Mouse (Mus musculus): ENCODE results near the gene Btbd9. TPM values are rescaled to one million over a fixed set of nuclear protein-coding genes. Genes with fewer than 3 reads are reported as not detected.

The Btbd9 gene
- polyA plus RNA-seq, 1 experiment = 25.6 TPM

GRCm38 (mm10) chr17:30341556-30341955, 234.7 kb downstream of the Btbd9 start:
- WGBS = 93% methylated on average over 6 of the region's 6 CpGs
- H3K27ac ChIP-seq (ENCODE audit: insufficient read depth, low read depth, low read length) = no peak overlapping the region
- no peak for TF ChIP-seq CTCF (conservative IDR thresholded peaks at IDR 0.05; ENCODE audit: insufficient read depth, insufficient read length, low read depth, low read length)
- no peak for TF ChIP-seq POLR2A (IDR thresholded peaks at IDR 0.05; ENCODE audit: low read depth, low read length)
- H3K4me1 ChIP-seq (ENCODE audit: control insufficient read depth, insufficient read depth, low read length) = 0 out of 2 replicates have a peak, but pooled peaks cover 2% of the 10 kb centered on the region
- H3K27me3 ChIP-seq (replicated peaks; ENCODE audit: control insufficient read depth, insufficient read depth, low read length) = no peaks in the 10 kb centered on the region
- no peak for DNase-seq
- H3K4me3 ChIP-seq (ENCODE audit: insufficient read depth, low read depth, low read length) = no peak overlapping the region
- H3K36me3 ChIP-seq (ENCODE audit: control insufficient read depth, insufficient read depth, low read length) = no peaks in the 10 kb centered on the region

- DNase-seq = no peak
- Histone ChIP-seq H3K36me3 (ENCODE audit: control insufficient read depth, insufficient read depth, low read length) (no peaks in the 10 kb centered on the region), H3K27ac (ENCODE audit: insufficient read depth, low read depth, low read length) (no peak overlapping the region), H3K4me3 (ENCODE audit: insufficient read depth, low read depth, low read length) (no peak overlapping the region), H3K27me3 (replicated peaks; ENCODE audit: control insufficient read depth, insufficient read depth, low read length) (no peaks in the 10 kb centered on the region), H3K4me1 (ENCODE audit: control insufficient read depth, insufficient read depth, low read length) (0 out of 2 replicates have a peak, but pooled peaks cover 2% of the 10 kb centered on the region)
- TF ChIP-seq POLR2A (IDR thresholded peaks at IDR 0.05; ENCODE audit: low read depth, low read length) = no peak
- TF ChIP-seq CTCF (conservative IDR thresholded peaks at IDR 0.05; ENCODE audit: insufficient read depth, insufficient read length, low read depth, low read length) = no peak
- WGBS = 87% methylated on average over 13 of the region's 13 CpGs
Observed at GRCm38 (mm10) chr17:30340495-30341126, 235.7 kb downstream of the Btbd9 start.

GRCm38 (mm10) chr17:30339317-30339716, 237.0 kb downstream of the Btbd9 start:
- H3K36me3 ChIP-seq (ENCODE audit: control insufficient read depth, insufficient read depth, low read length) = no peaks in the 10 kb centered on the region
- 91% methylated on average over 5 of the region's 5 CpGs for WGBS
- 0 out of 2 replicates have a peak, but pooled peaks cover 2% of the 10 kb centered on the region for H3K4me1 ChIP-seq (ENCODE audit: control insufficient read depth, insufficient read depth, low read length)
- TF ChIP-seq POLR2A (IDR thresholded peaks at IDR 0.05; ENCODE audit: low read depth, low read length) (no peak), CTCF (conservative IDR thresholded peaks at IDR 0.05; ENCODE audit: insufficient read depth, insufficient read length, low read depth, low read length) (peak; percentile 34; the same call in 1 of the 2 replicates)
- H3K4me3 ChIP-seq (ENCODE audit: insufficient read depth, low read depth, low read length) = no peak overlapping the region
- no peak overlapping the region for H3K27ac ChIP-seq (ENCODE audit: insufficient read depth, low read depth, low read length)
- H3K27me3 ChIP-seq (replicated peaks; ENCODE audit: control insufficient read depth, insufficient read depth, low read length) = no peaks in the 10 kb centered on the region
- peak; percentile 36 for DNase-seq

DNA sequence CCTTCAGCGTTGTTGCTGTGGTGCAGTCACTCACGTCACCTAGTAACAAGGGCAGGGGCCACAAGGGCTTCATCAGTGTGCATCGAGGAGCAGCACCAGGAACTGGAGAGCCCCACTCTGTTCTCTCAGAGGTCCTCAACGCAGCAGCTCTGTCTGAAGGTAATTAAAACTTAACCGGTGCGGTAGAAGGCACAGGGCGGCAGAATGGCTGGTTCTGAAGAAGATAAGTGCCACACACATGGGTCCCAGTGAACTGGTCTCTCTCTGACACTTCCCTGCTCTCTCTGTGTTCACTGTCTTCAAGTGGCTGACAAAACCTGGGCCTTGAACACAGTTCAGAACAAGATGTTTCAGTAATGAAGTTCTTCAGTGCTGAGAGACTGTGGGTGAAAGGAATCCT, 239.5 kb downstream of the Btbd9 start:
- TF ChIP-seq POLR2A (IDR thresholded peaks at IDR 0.05; ENCODE audit: low read depth, low read length) (no peak), CTCF (conservative IDR thresholded peaks at IDR 0.05; ENCODE audit: insufficient read depth, insufficient read length, low read depth, low read length) (no peak)
- H3K4me1 ChIP-seq (ENCODE audit: control insufficient read depth, insufficient read depth, low read length) = 0 out of 2 replicates have a peak, but pooled peaks cover 3% of the 10 kb centered on the region
- H3K27me3 ChIP-seq (replicated peaks; ENCODE audit: control insufficient read depth, insufficient read depth, low read length) = no peaks in the 10 kb centered on the region
- WGBS = 56% methylated on average over 7 of the region's 7 CpGs
- H3K4me3 ChIP-seq (ENCODE audit: insufficient read depth, low read depth, low read length) = no peak overlapping the region
- no peak for DNase-seq
- no peak overlapping the region for H3K27ac ChIP-seq (ENCODE audit: insufficient read depth, low read depth, low read length)
- H3K36me3 ChIP-seq (ENCODE audit: control insufficient read depth, insufficient read depth, low read length) = no peaks in the 10 kb centered on the region

- no peak for DNase-seq
- TF ChIP-seq CTCF (conservative IDR thresholded peaks at IDR 0.05; ENCODE audit: insufficient read depth, insufficient read length, low read depth, low read length) (no peak), POLR2A (IDR thresholded peaks at IDR 0.05; ENCODE audit: low read depth, low read length) (no peak)
- no peak overlapping the region for H3K4me3 ChIP-seq (ENCODE audit: insufficient read depth, low read depth, low read length)
- 0 out of 2 replicates have a peak, but pooled peaks cover 3% of the 10 kb centered on the region for H3K4me1 ChIP-seq (ENCODE audit: control insufficient read depth, insufficient read depth, low read length)
- no peaks in the 10 kb centered on the region for H3K27me3 ChIP-seq (replicated peaks; ENCODE audit: control insufficient read depth, insufficient read depth, low read length)
- H3K27ac ChIP-seq (ENCODE audit: insufficient read depth, low read depth, low read length) = no peak overlapping the region
- H3K36me3 ChIP-seq (ENCODE audit: control insufficient read depth, insufficient read depth, low read length) = no peaks in the 10 kb centered on the region
- WGBS = 70% methylated on average over 5 of the region's 5 CpGs
Observed at GRCm38 (mm10) chr17:30336280-30336679, 240.0 kb downstream of the Btbd9 start.

- TF ChIP-seq CTCF (conservative IDR thresholded peaks at IDR 0.05; ENCODE audit: insufficient read depth, insufficient read length, low read depth, low read length) = no peak
- TF ChIP-seq POLR2A (IDR thresholded peaks at IDR 0.05; ENCODE audit: low read depth, low read length) = no peak
- WGBS = 61% methylated on average over 8 of the region's 8 CpGs
Observed at GRCm38 (mm10) chr17:30335746-30336145, 240.5 kb downstream of the Btbd9 start.

DNA sequence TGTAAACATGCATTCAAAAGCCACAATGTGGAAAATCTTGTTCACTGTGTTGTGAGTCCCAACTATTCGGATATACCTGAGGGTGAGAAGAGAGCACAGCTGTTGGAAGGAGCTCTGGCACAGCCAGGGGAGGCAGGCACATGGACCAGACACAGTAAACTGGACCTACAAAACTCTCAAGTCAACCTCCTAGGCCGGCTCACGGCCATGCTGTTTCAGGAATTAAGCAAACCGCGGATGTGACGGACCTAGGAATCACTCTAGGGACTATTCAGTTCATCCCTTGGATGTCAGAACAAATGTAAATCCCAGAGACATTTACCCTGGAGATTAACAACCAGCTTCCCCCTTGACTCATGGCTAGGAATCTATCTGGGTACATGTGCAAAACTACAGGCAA, 242.0 kb downstream of the Btbd9 start:
- DNase-seq = no peak
- Histone ChIP-seq H3K4me3 (ENCODE audit: insufficient read depth, low read depth, low read length) (no peak overlapping the region), H3K36me3 (ENCODE audit: control insufficient read depth, insufficient read depth, low read length) (no peaks in the 10 kb centered on the region), H3K4me1 (ENCODE audit: control insufficient read depth, insufficient read depth, low read length) (peaks cover 7% of the 10 kb centered on the region; the same call in 1 of the 2 replicates), H3K27ac (ENCODE audit: insufficient read depth, low read depth, low read length) (no peak overlapping the region), H3K27me3 (replicated peaks; ENCODE audit: control insufficient read depth, insufficient read depth, low read length) (no peaks in the 10 kb centered on the region)
- TF ChIP-seq CTCF (conservative IDR thresholded peaks at IDR 0.05; ENCODE audit: insufficient read depth, insufficient read length, low read depth, low read length) (no peak), POLR2A (IDR thresholded peaks at IDR 0.05; ENCODE audit: low read depth, low read length) (no peak)
- WGBS = 95% methylated on average over 6 of the region's 6 CpGs

More at GRCm38 (mm10) chr17:30335746-30336145, 240.5 kb downstream of the Btbd9 start:
- H3K27ac ChIP-seq (ENCODE audit: insufficient read depth, low read depth, low read length) = no peak overlapping the region
- DNase-seq = no peak
- no peaks in the 10 kb centered on the region for H3K36me3 ChIP-seq (ENCODE audit: control insufficient read depth, insufficient read depth, low read length)
- H3K27me3 ChIP-seq (replicated peaks; ENCODE audit: control insufficient read depth, insufficient read depth, low read length) = no peaks in the 10 kb centered on the region
- H3K4me3 ChIP-seq (ENCODE audit: insufficient read depth, low read depth, low read length) = no peak overlapping the region
- 0 out of 2 replicates have a peak, but pooled peaks cover 3% of the 10 kb centered on the region for H3K4me1 ChIP-seq (ENCODE audit: control insufficient read depth, insufficient read depth, low read length)
